Mouse (Mus musculus) stomach, postnatal 0 days (tissue): ENCODE measurements around the gene Gm21981.

Source experiments
- CTCF ChIP-seq: IDR thresholded peaks from 2 replicates; pipeline ENCODE4 v1.5.1; 2016; ENCODE audit warnings: antibody characterized with exemption, low read depth, mild to moderate bottlenecking, moderate library complexity
- EP300 ChIP-seq: optimal IDR thresholded peaks from 2 replicates; pipeline ENCODE3; 2016; ENCODE audit warnings: antibody characterized with exemption

DNA sequence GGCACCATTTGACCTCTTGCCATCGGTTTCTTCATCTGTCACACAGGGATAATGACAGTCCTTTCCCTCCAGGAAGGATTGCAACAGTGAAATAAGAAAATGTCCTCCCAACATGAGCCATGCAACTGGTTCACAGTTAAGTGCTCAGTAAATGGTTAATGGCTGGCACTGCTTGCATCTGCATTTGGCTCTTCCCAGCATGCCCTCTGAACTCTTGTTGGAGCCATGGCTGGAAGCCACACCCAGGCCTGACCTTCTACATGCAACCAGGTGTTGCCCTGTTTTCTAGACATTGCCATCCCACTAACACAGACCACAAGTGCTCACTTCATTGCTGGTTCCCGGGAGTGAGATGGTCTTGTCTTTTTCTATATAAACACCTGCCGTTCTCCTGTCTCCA is 13.7 kb upstream of the Gm21981 start:
- TF ChIP-seq CTCF (no peak), EP300 (no peak)
